Mouse (Mus musculus) hindbrain, embryonic 16.5 days (tissue): Measurements from ENCODE around the gene Pdss2. TPM values are rescaled to one million over a fixed set of nuclear protein-coding genes. Genes with fewer than 3 reads are reported as not detected.

ENCODE experiments used
- ATAC-seq: fragments of 200-750 bp; cut with Nextera tagmentation; 2 replicates; pipeline ENCODE4 v1.8.0; 2017; ENCODE audit warnings: moderate TSS enrichment, moderate library complexity
- H3K27ac ChIP-seq: fragments of 300-500 bp; sonication (generic); 2 replicates; pipeline ENCODE4 v1.5.1; 2014; ENCODE audit warnings: low read depth, mild to moderate bottlenecking, control low read depth, low read length, moderate library complexity
- H3K27me3 ChIP-seq: fragments of 300-500 bp; sonication (generic); replicated peaks from 2 replicates; pipeline ENCODE4 v1.6.1; 2014; ENCODE audit warnings: low read length; ENCODE audit not compliant: control insufficient read depth, insufficient read depth
- H3K36me3 ChIP-seq: fragments of 300-500 bp; sonication (generic); 2 replicates; pipeline ENCODE4 v1.6.1; 2014; ENCODE audit warnings: mild to moderate bottlenecking, low read length, moderate library complexity, mixed read lengths; ENCODE audit not compliant: control insufficient read depth, insufficient read depth
- H3K4me1 ChIP-seq: fragments of 300-500 bp; sonication (generic); 2 replicates; pipeline ENCODE4 v1.6.1; 2014; ENCODE audit warnings: low read depth, low read length; ENCODE audit not compliant: control insufficient read depth, insufficient read depth
- H3K4me2 ChIP-seq: fragments of 300-500 bp; sonication (generic); 2 replicates; pipeline ENCODE4 v1.6.1; 2014; ENCODE audit warnings: mild to moderate bottlenecking, low read length, control low read depth, moderate library complexity
- H3K4me3 ChIP-seq: fragments of 300-500 bp; sonication (generic); 2 replicates; pipeline ENCODE4 v1.5.1; 2014; ENCODE audit warnings: mild to moderate bottlenecking, low read length, control low read depth, moderate library complexity
- H3K9ac ChIP-seq: fragments of 300-500 bp; sonication (generic); 2 replicates; pipeline ENCODE4 v1.6.1; 2014; ENCODE audit warnings: low read depth, mild to moderate bottlenecking, control low read depth, low read length, moderate library complexity
- H3K9me3 ChIP-seq: fragments of 300-500 bp; sonication (generic); 2 replicates; pipeline ENCODE4 v1.6.1; 2014; ENCODE audit warnings: mild to moderate bottlenecking, low read length, moderate library complexity; ENCODE audit not compliant: control insufficient read depth
- WGBS: fragments of 180-500 bp; shearing (Covaris S2); extraction: QIAGEN DNeasy Blood & Tissue Kit; methylation state at CpG from one replicate; pipeline ENCODE4 v1.1.7; 2014; 5-methylcytosine and 5-hydroxymethylcytosine counted together
- polyA plus RNA-seq: library from polyadenylated mRNA; unstranded; fragments of >200 nt; fragmentation: Nextera tagmentation; extraction: Ambion mirVana; gene quantifications from 2 replicates; pipeline ENCODE4 v1.2.1, GENCODE M21; 2015

Pdss2 gene
- polyA plus RNA-seq, 1 experiment from 2014 or later: 15.5 TPM

- Histone ChIP-seq H3K27me3 (no peaks in the 10 kb centered on the region), H3K4me1 (no peaks in the 10 kb centered on the region), H3K9ac (no peak overlapping the region), H3K36me3 (no peaks in the 10 kb centered on the region), H3K4me3 (no peak overlapping the region), H3K4me2 (no peak overlapping the region), H3K27ac (no peak overlapping the region), H3K9me3 (no peaks in the 10 kb centered on the region)
- 93% methylated on average over 2 of the region's 2 CpGs for WGBS
- no peak for ATAC-seq
Observed at GRCm38 (mm10) chr10:43200206-43200605, 21.1 kb upstream of the Pdss2 start.

GRCm38 (mm10) chr10:43203865-43204264 is 17.4 kb upstream of the Pdss2 start:
- H3K27me3 ChIP-seq: no peaks in the 10 kb centered on the region
- no peak for ATAC-seq
- 81% methylated on average over 3 of the region's 3 CpGs for WGBS

GRCm38 (mm10) chr10:43211866-43212265 is 9.4 kb upstream of the Pdss2 start:
- H3K27me3 ChIP-seq: no peaks in the 10 kb centered on the region
- no peak overlapping the region for H3K27ac ChIP-seq
- no peak for ATAC-seq
- H3K4me3 ChIP-seq: no peak overlapping the region
- H3K36me3 ChIP-seq: no peaks in the 10 kb centered on the region
- H3K9ac ChIP-seq: no peak overlapping the region
- 33% methylated on average over 6 of the region's 6 CpGs for WGBS
- no peak overlapping the region for H3K4me2 ChIP-seq
- no peaks in the 10 kb centered on the region for H3K4me1 ChIP-seq
- no peaks in the 10 kb centered on the region; the same call in 1 of the 2 replicates for H3K9me3 ChIP-seq

More at GRCm38 (mm10) chr10:43203865-43204264, 17.4 kb upstream of the Pdss2 start:
- Histone ChIP-seq H3K4me1 (no peaks in the 10 kb centered on the region), H3K9me3 (no peaks in the 10 kb centered on the region), H3K27ac (no peak overlapping the region), H3K36me3 (no peaks in the 10 kb centered on the region), H3K4me3 (no peak overlapping the region), H3K9ac (no peak overlapping the region), H3K4me2 (no peak overlapping the region)

- Histone ChIP-seq H3K27ac (no peak overlapping the region), H3K36me3 (no peaks in the 10 kb centered on the region), H3K4me1 (peaks cover 7% of the 10 kb centered on the region), H3K9me3 (no peaks in the 10 kb centered on the region), H3K27me3 (no peaks in the 10 kb centered on the region), H3K4me2 (no peak overlapping the region), H3K4me3 (no peak overlapping the region), H3K9ac (no peak overlapping the region)
- 89% methylated on average over 13 of the region's 13 CpGs for WGBS
- no peak for ATAC-seq
Observed at GRCm38 (mm10) chr10:43217361-43217900, 3.9 kb upstream of the Pdss2 start.

GRCm38 (mm10) chr10:43220479-43220878 is 807 bp upstream of the Pdss2 start:
- WGBS: 22% methylated on average over 7 of the region's 7 CpGs
- Histone ChIP-seq H3K9me3 (no peaks in the 10 kb centered on the region), H3K4me2 (peak overlapping the region; percentile 55), H3K4me3 (peak overlapping the region; percentile 64), H3K27me3 (no peaks in the 10 kb centered on the region), H3K9ac (peak overlapping the region; percentile 98), H3K36me3 (no peaks in the 10 kb centered on the region), H3K27ac (peak overlapping the region; percentile 97), H3K4me1 (peaks cover 7% of the 10 kb centered on the region)
- ATAC-seq: 0 out of 2 replicates have a peak, but pooled peaks have one; percentile 29

GRCm38 (mm10) chr10:43221659-43222058 is 373 bp downstream of the Pdss2 start:
- peak; percentile 59 for ATAC-seq
- H3K4me1 ChIP-seq: peaks cover 7% of the 10 kb centered on the region
- H3K4me3 ChIP-seq: peak overlapping the region; percentile 64
- H3K27me3 ChIP-seq: no peaks in the 10 kb centered on the region
- peak overlapping the region; percentile 97 for H3K4me2 ChIP-seq
- peak overlapping the region; percentile 97; the same call in 1 of the 2 replicates for H3K27ac ChIP-seq
- peak overlapping the region; percentile 68 for H3K9ac ChIP-seq
- no peaks in the 10 kb centered on the region for H3K36me3 ChIP-seq
- under 1% methylated on average over 25 of the region's 25 CpGs for WGBS
- no peaks in the 10 kb centered on the region for H3K9me3 ChIP-seq

- Histone ChIP-seq H3K9me3 (no peaks in the 10 kb centered on the region), H3K27me3 (no peaks in the 10 kb centered on the region), H3K36me3 (no peaks in the 10 kb centered on the region), H3K9ac (no peak overlapping the region), H3K4me2 (no peak overlapping the region), H3K4me1 (peaks cover 7% of the 10 kb centered on the region), H3K4me3 (no peak overlapping the region), H3K27ac (no peak overlapping the region)
- 96% methylated on average over 2 of the region's 2 CpGs for WGBS
- no peak for ATAC-seq
Observed at GRCm38 (mm10) chr10:43223391-43223790, 2.1 kb downstream of the Pdss2 start.

- Histone ChIP-seq H3K36me3 (no peaks in the 10 kb centered on the region), H3K27me3 (no peaks in the 10 kb centered on the region), H3K4me2 (no peak overlapping the region), H3K4me3 (no peak overlapping the region), H3K9ac (no peak overlapping the region), H3K4me1 (peaks cover 4% of the 10 kb centered on the region), H3K9me3 (no peaks in the 10 kb centered on the region), H3K27ac (no peak overlapping the region)
- no peak for ATAC-seq
- 94% methylated on average over 1 of the region's 1 CpGs for WGBS
Observed at GRCm38 (mm10) chr10:43226391-43226790, 5.1 kb downstream of the Pdss2 start.

- no peaks in the 10 kb centered on the region for H3K27me3 ChIP-seq
- H3K9ac ChIP-seq: no peak overlapping the region
- H3K9me3 ChIP-seq: no peaks in the 10 kb centered on the region
- no peak for ATAC-seq
- H3K36me3 ChIP-seq: no peaks in the 10 kb centered on the region
- H3K4me1 ChIP-seq: no peaks in the 10 kb centered on the region
- H3K4me3 ChIP-seq: no peak overlapping the region
- H3K4me2 ChIP-seq: no peak overlapping the region
- 91% methylated on average over 2 of the region's 2 CpGs for WGBS
- H3K27ac ChIP-seq: no peak overlapping the region
Observed at GRCm38 (mm10) chr10:43229236-43229635, 8.0 kb downstream of the Pdss2 start.
